Mouse (Mus musculus) gastrocnemius, adult 18-20 months (tissue): ENCODE results near the gene Tmem258. TPM values are rescaled to one million over a fixed set of nuclear protein-coding genes. Genes with fewer than 3 reads are reported as not detected.
A peak's percentile ranks its signal among the peaks of the same experiment; 100 is the strongest.
"Not testable (repeated sequence)": the region's sequence is repeated elsewhere in the genome, so short reads cannot be mapped to it uniquely, and the experiment has no call there.

ENCODE experiments used
- DNase-seq: peaks from one replicate; pipeline ENCODE4 v3.0.0; 2021; ENCODE audit warnings: low spot score
- long read RNA-seq, 2 experiments: library from polyadenylated mRNA; stranded (forward); transcript quantifications; one replicate each; pipeline ENCODE4 v2.0.0; 2021
- total RNA-seq, 2 experiments: library from RNA; stranded (reverse); gene quantifications; 2 replicates each; pipeline ENCODE4 v1.2.3; 2021

Gene Tmem258
- total RNA-seq: 10 to 100 TPM; 83.7 to 89.8 TPM
- long read RNA-seq, experiment 1, transcript Tmem258-201 (4 exons, 606 nt): major isoform, 151 of 165 reads
- long read RNA-seq, experiment 1, partial matches to known transcripts: 9 of 165 reads
- long read RNA-seq, experiment 1, other reads (novel, unspliced or antisense): 3 of 165 reads
- long read RNA-seq, experiment 2, transcript Tmem258-201 (4 exons, 606 nt): major isoform, 116 of 127 reads
- long read RNA-seq, experiment 2, partial matches to known transcripts: 4 of 127 reads
- long read RNA-seq, experiment 2, other reads (novel, unspliced or antisense): 6 of 127 reads

DNA sequence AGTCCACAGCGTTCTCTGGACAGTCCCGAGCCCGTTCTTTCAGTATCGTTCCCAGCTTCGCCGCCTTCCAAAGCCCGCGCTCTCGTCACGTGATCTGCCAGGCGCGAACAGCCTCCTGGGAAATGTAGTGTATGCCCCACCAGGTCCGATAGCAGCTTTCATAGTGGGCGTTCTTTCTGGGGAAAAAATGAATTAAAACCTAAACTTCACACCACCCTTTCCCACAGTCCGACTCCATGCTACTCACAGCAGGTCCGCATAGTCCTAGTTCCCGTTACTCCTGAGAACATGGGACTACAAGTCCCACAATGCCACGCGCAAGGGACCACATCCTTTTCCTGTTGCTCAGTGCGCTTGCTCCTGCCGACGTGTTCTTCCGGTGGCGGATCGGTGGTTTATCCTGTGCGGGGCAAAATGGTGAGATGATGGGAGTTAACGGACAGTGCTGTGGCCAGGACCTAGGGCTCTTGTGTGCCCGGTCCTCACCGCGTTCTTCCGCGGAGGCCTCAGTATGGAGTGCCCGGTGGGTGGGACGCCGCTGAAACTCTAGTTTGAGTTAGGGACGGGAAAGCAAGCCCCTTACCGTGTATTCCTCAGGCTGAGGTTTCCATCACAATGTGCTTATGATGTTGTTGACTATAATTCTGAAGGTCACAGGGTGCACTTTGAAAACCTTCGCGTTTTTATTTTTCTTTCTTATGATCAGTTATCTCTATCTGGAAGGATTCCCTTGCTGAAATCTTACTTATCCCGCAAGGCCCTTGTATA, at the start of gene Tmem258, which contains the start of gene Fen1:
TSS of gene Tmem258 (plus strand) at position 167 of the 768 bp plus-strand sequence.
TSS of gene Fen1 (minus strand) at position 322 of the 768 bp plus-strand sequence.
- DNase-seq: peak; percentile 91

DNA sequence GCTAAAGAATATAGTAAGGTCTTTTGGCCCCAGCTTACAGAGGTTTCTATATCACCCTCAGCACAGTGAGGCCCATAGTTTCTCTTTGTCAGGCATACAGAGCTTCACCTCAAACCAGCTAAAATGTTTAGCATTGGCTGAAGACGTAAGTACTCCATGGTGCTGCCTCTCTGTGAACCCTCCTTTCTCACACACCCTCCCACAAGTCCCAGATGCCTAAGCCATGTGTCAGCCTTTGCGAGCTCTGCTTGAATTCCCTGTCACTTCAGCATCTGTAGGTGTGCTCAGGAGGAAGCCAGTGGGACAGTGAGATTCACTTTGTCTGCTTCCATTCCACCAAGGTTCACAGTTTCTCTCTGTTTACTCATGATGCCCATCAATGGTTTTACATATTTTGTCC, 46.1 kb upstream of the Tmem258 start:
- no peak for DNase-seq

DNA sequence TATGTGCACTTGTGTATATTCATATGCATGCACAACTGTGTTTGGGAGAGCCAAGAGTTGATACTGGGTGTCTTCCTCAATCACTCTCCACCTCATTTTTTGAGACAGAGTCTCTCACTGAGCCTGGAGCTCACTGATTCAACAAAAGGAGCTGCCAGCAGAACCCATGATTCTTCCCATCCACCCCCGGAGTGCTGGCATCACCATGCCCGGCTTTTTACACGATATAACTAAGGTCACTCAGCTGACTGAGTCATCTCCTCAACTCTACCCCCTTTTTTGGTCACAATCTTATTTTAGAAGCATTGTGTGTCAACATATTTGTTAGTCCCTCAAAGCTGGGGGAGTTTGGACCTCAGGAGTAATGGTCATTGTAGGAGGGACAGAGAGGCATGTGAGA, 39.9 kb upstream of the Tmem258 start:
- DNase-seq: no peak

DNA sequence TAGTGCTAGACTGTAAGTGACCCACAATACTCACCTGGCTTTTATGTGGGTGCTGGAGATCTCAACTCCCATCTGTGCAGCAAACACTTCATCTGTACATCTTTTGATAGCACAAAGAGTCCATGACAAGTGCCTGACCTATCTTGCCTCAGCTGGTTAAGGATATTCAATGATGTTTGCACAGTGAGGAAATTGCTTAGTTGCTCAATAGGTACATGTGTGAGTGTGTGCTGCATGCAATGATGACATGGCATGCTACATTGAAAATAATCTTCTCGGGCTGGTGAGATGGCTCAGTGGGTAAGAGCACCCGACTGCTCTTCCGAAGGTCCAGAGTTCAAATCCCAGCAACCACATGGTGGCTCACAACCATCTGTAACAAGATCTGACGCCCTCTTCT, 37.9 kb upstream of the Tmem258 start:
- not testable (repeated sequence) for DNase-seq

DNA sequence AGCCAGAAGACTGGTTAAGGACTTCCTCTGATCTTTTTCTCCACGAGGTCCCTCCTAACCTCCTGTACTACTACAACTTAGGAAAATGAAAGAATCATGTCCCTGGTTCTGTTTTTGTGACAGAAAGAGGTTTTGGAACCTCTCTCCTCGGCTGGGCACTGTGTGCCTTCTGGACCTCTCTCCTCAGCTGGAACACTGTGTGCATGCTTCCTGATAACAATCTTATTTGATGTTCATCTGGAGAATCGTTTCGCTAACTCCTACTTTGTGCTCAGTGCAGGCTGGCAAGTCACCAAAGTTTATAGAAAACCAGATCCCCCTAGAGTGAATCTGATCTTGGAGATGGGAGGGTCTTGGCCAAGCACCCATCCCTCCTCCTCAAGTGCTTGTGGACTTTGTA, 36.7 kb upstream of the Tmem258 start:
- DNase-seq: no peak

DNA sequence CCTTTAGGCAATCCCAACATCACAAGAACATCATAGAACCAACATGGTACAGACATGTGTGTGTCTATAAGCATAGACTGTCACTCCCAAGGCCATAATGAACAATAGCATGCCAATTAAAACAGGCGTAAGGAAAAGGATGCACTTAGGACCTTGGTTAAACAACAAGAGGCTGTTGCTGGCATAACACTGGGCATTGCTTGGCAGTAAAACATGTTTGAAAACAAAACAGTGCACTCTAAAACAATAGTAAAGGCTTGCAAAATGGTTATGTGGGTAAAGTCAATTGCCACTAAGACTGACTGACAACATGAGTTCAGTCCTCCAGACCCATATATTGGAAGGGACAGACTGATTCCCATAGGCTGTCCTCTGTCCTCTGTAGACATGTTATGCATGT, 35.9 kb upstream of the Tmem258 start:
- no peak for DNase-seq

DNA sequence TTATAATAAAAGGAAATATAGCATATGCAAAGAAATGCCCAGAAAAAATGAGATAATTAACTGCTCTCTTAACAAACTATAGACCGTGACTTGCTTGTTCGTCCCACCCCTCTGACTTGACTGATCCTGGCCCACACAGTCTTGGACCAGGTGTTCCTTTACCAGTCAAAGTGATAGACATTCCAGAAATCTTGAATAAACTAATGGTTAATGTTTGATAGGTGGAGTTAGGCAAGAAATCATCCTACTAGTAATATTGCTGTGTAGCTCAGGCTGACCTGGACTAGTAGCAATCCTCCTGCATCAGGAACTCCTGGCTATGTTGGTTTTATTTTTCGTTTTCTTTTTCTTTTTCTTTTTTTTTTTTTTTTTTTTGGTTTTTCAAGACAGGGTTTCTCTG, 35.4 kb upstream of the Tmem258 start:
- no peak for DNase-seq

DNA sequence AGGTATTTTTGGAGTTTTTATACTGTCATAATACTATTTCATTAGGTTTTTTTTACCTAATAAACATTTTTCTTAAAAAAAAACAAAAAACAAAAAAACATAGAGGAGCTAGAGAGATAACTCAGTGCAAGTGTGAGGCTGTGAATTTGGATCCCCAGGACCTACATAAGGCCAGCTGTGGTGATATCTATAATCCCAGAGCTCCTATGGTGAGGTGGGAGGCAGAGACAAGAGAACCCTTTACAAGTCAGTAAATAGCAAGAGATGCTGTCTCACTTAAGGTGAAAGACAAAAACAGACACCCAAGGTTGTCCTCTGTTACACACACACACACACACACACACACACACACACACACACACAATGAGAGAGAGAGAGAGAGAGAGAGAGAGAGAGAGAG, 34.6 kb upstream of the Tmem258 start:
- DNase-seq: no peak

DNA sequence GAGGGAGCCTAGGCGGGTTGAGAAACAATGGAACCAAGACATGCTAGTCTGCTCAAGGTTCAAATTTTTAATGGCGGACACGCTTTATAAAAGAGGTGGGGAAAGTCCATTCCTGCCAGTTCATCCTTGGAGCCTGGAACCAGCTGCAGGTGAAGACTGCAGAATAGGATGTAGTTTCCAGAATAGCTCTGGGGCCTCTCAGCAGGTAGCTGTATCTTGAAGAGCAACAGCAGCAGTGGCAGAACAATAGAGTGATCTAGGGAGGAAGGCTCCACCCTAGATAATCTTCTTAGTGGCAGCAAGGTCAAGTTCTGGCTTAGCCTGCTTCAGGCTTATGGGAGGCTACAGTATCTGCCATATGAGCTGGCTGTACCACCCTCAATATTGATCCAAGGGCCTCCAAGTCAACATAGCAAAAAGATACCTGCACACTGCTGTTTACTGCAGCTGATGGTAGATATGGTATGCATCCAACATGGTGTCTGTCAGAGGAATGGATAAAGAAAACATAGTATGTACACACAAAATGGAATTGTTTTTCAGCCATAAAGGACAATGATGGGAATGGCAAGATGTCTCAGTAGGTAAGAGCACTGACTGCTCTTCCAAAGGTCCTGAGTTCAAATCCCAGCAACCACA, 34.0 kb upstream of the Tmem258 start:
- DNase-seq: not testable (repeated sequence)

DNA sequence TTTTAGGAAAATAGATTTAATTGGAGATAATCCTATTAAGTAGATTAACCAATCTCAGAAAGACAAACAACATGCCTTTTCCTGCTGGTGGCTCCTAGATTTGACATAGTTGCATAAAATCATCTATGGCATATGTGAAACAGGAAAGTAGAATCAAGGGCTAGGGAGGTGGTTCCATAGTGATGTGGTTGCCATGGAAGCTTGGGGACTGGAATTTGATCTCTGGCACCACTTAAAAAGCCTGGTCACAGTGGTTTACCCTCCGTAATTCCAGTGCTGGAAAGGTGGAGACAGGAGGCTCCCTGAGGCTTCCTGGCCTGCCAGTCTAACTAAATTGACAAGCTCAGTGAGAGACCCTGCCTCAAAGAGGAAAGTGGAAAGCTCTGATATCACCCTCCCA, 33.3 kb upstream of the Tmem258 start:
- no peak for DNase-seq

DNA sequence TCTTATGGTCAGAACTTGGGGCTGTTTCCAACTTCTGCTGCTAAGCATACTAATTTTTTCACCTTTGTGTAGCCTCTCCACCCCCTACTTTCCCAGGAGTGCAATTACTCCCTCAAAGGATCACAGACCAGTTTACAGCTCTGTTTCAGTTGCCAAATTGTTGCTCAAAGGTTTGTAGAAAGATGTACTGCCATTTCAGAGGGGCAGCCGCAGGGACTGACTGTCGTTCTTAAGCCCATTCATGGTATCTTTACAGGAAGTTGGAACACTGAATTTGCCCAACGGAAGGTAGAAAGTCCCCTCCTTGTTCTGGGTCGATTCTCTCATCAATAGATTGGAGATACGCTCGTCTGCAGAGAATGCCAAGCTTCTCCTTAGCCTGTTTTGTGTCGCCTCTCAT, 32.5 kb upstream of the Tmem258 start:
- no peak for DNase-seq

DNA sequence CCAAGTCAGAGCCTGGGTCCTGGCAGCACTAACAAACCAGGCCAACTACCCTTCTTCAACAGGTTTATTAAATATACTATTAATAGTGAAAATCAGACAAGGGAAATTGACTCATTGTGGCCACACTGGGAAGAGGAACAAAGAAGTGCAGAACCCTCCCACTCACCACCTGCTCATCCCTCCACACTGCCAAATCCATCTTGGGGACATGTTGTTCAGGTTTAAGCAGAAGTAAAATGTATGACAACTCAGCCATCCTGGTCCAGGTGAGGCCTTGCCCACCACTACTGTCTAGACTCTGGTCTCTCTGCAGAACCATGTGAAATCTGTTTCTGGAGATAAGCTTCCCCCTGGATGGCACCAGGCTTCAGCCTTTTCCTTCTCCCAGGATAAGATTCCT, 32.0 kb upstream of the Tmem258 start:
- no peak for DNase-seq

DNA sequence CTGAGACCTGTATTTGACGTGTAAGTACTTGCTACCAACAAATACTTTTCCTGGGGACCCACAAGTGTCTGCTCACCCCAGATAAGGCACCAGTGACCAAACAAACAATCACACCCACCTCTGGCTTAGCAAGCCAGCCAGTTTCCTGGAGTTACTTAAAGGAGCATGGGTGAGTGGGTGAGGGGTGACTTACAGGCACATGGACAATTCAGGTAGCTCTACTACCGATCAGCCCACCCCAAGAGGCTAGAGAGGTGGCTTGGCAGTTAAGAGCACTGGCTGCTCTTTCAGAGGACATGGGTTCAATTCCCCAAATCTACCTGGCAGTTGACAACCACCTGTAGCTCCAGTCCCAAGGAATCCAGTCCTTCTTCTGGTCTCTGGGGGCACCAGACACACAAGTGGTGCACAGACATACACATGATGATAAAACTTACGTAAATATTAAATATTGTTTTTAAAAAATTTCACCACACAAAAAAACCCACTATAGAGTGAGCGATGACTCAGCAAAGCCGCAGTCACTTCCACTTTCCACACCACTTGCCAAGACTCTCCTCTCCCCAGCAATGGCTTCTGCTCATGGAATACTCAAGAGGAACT, 30.6 kb upstream of the Tmem258 start:
- DNase-seq: no peak

DNA sequence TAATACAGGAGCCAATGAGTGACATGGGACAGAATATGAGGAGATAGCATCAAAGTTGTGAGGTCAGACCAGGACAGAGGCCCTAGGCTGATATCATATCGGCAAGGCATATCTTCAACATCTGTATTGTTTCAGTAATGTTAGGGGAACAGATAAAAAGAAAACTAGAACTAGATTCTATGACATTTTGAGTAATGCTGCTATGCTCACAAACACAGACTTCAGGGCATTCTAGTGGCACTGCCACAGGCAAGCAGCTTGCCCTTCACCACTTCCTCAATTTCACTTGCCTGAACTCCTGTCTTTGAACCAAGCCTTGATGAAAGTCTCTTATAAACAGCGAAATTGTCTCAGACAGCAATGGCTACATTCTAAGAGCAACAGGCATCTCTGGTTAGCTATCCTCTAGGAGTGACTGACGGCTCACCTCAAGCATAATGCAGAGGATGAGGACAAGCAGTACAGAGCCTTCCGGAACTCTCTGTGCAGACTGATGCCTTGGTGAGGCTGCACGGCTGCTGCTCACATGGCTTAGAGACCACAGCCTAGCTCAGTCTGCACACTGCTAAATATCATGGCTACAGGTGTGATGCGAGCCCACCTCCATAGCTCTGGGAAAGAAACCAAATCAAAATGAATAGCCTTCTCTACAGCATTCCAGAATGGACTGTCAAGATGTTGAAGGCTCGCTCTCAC, 29.8 kb upstream of the Tmem258 start:
- DNase-seq: no peak

DNA sequence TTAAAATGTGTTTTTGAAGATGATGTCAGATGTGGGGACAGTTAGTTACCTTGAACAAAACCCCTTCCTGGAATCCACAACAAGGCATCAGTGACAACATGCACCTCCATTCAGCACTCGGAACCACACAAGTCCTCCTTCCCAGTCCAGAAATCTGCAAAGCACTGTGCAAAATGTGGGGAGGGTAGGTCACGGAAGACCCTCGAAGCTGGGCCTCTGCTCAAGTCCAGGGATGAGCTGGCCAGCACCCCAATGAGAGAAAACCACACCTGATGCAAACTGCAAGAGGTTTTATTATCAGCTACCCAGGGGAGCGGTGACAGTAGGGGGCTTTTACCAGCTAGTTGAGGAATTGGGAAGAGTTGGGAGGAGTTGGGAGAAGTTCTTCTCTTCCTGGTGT, 28.9 kb upstream of the Tmem258 start:
- no peak for DNase-seq

DNA sequence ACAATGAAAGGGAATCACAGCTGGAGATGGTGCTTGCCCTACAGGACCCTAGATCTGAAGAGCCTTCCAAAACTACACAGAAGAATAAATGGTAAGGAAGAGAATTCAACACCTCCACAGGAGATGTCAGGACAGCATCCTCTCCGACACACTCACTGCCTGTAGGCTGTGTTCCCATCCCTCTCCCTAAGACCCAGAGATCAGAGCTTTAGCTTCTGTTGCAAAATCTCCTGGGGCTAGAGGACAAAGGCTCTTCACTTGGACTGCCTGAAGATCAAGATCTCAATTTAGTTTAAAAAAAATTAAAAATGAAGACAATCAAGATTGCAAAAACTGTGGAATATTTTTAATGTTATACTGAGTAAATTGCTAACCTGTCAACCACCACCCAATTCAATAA, 27.3 kb upstream of the Tmem258 start:
- no peak for DNase-seq

DNA sequence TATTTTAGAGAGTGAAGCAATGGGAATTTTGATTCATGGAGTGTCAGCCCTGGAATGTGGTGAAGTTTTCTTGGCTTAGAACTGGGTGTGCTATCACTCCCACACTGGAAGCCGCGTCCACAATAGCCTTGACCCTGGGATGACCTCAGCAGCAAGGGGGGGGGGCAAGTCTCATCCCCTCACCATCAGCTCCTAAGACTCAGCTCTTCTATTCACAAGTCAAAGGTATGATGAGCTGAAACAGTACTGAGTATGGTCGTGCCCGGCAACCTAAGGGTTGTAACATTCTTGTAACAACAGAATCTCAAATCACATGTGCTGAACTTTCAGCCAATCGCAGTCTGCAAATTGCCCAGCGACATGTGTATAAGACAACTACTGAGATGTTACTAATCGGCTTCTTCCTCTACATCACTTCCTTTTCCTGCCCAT, 26.9 kb upstream of the Tmem258 start:
- no peak for DNase-seq

DNA sequence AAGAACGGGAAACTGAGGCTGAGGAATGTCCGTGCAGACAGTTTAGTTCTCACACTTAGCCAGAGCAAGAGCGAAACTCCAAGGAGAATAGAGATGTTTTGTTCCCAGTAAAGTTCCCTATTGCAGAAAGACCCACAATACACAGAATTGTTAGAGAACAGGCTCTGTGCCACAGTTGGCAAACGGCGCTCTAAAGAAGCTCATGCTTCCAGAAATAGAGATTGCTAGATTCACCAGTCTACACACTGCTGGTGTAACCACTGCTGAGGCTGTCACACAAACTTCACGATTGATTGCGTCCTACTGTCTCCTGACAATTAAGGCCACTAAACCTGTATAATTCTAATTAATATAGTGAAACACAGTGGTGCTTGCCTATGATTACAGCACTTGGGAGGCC, 22.6 kb upstream of the Tmem258 start:
- DNase-seq: no peak

DNA sequence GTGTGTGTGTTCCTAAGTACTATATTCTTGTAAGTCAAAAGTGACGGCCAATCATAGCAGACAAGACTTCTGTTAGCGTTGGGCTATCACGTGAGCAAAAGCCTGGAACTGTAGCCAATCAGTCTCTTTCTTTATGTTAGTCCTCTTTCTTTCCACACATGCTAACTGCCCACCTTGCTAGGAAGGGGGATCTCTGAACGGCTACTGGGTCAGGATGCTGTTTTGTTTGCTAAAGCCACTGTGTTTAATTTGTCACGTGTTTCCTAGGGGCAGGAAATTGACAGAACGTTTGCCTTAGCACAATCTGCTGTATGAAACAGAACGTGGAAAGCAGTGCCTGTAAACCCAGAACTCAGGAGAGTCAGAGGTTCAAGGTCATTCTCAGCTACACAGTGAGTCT, 21.7 kb upstream of the Tmem258 start:
- no peak for DNase-seq

DNA sequence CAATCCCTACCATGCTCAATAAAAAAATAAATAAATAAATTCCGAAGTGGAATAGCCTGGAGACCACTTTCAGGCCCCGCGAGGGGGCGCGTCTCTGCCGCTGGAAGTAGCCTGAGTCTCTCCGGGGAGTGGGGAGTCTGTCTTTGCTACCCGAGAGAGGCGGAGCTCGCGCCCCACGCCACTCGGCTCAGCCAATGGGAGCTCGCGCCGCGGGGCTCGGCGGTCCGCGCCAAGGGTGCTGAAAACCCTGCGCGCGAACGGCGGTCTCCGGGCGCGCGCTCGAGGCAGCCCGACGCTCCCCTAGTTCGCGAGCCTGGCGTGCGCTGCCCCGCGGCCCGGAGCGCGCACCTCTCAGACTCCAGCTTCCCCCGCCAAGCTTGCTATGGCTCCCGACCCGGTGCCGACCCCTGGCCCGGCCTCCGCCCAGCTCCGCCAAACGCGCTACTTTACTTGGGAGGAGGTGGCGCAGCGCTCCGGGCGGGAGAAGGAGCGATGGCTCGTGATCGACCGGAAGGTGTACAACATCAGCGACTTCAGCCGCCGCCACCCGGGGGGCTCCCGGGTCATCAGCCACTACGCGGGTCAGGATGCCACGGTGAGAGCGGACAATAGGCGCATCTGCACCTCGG, 21.0 kb upstream of the Tmem258 start, which contains the start of gene Fads1:
TSS of gene Fads1 (plus strand) at position 219 of the 629 bp plus-strand sequence.
- peak; percentile 88 for DNase-seq
